Mouse (Mus musculus): ENCODE measurements around the gene Gfer.

Gene Gfer

DNA sequence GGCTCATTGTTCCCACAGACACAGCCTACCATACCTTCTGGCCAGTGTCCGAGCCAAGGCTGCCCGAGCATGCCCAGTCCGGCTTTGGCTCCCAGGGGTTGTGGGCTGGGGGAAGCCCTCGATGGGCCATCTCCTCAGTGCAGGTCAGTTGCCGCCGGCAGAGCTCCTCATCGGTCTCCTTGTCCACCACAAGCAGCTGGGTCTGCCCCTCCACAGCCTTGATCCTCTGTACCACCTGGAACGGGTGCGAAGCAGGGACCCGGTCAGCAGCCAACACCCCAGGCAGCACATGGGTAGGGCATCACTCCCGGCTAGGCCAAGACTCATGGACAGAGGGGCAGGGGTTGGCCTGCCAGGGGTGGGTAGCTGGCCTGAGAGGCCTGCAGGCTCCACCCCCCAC lies 48.5 kb downstream of the Gfer start:
- no peak for DNase-seq (ENCODE audit: low spot score)

DNA sequence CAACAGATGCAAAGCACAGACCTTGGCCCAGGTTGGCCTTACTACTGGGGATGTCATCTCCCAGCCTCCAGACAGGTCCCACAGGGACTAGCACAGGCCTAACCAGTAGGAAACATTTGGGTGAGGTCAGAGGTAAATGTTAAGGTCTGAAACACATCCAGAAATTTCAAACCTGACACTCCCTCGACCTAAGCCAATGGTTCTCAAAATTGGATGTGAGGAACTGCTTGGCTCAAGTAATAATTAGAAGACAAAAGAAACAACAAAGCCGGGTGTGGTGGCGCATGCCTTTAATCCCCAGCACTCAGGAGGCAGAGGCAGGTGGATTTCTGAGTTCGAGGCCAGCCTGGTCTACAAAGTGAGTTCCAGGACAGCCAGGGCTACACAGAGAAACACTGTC lies 49.6 kb downstream of the Gfer start:
- DNase-seq (ENCODE audit: low spot score) = no peak

DNA sequence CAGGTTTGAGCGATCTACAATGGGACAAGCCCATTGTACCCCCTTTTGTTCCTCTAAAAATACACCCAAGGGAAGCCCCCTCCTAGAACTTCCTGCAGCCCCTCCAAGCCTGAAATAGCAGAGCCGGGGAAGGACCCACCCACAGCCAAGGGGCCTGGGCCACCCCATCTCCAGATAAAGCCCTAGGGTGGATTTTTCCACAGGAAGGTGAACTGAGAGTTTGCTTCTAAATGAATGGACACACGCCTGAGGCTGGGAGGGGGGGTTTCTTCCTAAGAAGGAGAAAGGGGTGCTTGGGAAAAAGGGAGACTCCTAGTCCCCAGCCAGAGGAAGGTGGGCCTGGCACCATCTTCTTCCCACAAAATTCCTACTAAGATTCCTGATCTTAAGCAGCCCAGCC lies 50.0 kb downstream of the Gfer start:
- no peak for DNase-seq (ENCODE audit: low spot score)

DNA sequence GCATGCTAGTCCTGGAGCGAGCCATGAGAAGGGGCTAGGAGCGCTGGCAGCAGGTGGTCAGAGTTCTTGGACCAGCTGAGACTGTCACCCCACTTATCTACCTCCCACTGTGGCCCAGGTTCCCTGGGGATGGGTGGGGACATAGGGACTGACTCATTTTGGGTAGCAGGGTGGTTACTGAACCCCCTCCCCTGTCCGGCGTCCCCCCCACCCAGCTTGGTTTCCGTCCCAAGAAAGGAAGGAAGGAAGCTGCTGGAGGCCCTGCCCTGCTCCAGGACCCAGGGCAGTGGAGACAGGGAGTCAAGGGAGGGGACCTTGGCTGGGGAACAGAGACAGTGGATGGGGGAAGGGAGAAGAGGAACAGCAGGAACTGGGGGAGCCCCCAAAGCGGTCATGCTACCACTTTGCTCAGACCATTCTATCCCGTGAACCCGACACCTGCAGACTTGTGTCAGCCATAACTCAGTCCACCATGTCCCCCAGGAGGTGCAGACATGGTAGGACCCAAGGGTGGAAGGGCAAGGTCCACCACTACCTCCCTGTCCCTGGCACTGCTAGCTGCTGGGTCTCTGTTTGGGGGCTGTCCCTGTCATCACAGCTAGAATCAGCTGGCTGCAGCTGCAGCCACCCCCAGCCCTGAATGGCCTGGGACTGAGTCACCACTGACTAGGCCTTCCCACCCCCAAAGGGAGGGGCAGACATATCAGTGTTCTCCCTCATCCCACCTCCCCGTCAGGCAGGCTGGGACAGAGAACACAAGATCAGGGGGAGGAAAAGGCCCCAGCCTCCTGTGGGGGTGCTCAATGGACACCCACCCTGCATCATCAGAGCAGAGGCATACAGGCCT lies 50.9 kb downstream of the Gfer start:
- DNase-seq (ENCODE audit: low spot score) = no peak

DNA sequence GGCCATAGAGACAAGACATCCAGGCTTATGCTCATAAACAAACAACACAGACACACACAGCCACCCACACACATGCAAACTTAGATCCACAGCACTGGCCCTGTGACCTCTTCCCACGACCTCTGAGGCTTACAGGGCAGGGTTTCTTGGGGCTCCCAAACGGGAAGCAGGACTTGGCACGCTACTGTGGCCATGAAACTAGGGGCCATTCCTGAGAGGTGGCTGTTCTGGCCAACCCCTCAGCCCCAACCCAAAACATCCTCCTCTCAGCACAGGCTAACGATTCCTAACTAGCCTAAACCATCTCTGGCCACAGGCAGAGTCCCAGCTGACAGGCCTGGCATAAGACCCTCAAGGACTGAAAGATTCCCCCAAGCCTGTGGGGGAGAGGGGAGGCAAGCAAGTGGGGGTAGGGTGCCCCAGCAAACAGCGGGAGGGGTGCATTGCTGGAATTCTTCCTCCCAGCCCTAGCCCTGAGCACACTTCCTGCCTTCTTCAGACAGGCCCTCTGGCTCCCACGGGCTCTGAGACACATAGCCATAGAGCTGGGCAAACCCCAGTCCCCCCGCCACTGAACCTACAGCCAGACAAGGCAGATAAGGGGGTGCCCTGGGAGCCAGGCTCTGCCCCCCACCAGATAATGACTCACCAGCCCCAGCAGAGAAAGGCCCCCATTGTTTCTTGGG lies 51.8 kb downstream of the Gfer start:
- no peak for DNase-seq (ENCODE audit: low spot score)

All from testis, postnatal 14 days (tissue).